Mouse (Mus musculus) bone marrow, adult 2 months (tissue): ENCODE measurements at regions not wholly inside any gene's neighbourhood (a gene's known extent, or its start where the extent isn't known, plus 50 kb on each side); places are given as distances from the start of the nearest gene placed in this dataset.

Experiments used
- CTCF ChIP-seq: fragments of 200-500 bp; IDR thresholded peaks from 2 replicates; pipeline ENCODE4 v1.5.1; 2011; ENCODE audit warnings: low read length, control low read depth; ENCODE audit not compliant: control insufficient read depth, insufficient read depth
- POLR2A ChIP-seq: fragments of 200-500 bp; IDR thresholded peaks from 2 replicates; pipeline ENCODE4 v1.6.1; 2011; ENCODE audit warnings: low read depth, mild to moderate bottlenecking, control low read depth, low read length, borderline replicate concordance; ENCODE audit not compliant: control insufficient read depth

GRCm38 (mm10) chr1:73640726-73641451 lies 483.4 kb downstream of the Tns1 start:
- TF ChIP-seq CTCF (no peak), POLR2A (no peak)
